Mouse (Mus musculus): Measurements from ENCODE around the gene Mrpl53. TPM values are rescaled to one million over a fixed set of nuclear protein-coding genes. Genes with fewer than 3 reads are reported as not detected.

The Mrpl53 gene
- polyA plus RNA-seq, 2 experiments: 56.6 to 87.4 TPM

- H3K9ac ChIP-seq (replicated peaks): no peak overlapping the region
- ATAC-seq (ENCODE audit: insufficient read depth): no peak
- H3K4me2 ChIP-seq (ENCODE audit: low read depth): no peak overlapping the region
- TF ChIP-seq CTCF (IDR thresholded peaks at IDR 0.05; ENCODE audit: low read depth): no peak
- no peak for TF ChIP-seq EP300 (IDR thresholded peaks at IDR 0.05; ENCODE audit: low read depth)
- no peak overlapping the region for H3K4me3 ChIP-seq (ENCODE audit: insufficient read depth in 1 of 2, low read depth in 2 of 2, low read length in 2 of 2)
- no peaks in the 10 kb centered on the region; the same call in 1 of the 2 replicates for H3K9me3 ChIP-seq (ENCODE audit: control insufficient read depth, low read length)
- no peak for DNase-seq (ENCODE audit: low read depth in 3 of 3, low spot score in 3 of 3)
- no peak overlapping the region for H3K27ac ChIP-seq
- H3K27me3 ChIP-seq (ENCODE audit: control insufficient read depth, insufficient read depth, low read length): peaks cover 24% of the 10 kb centered on the region
- H3K4me1 ChIP-seq (replicated peaks; ENCODE audit: control insufficient read depth in 2 of 2, insufficient read depth in 2 of 2, low read length in 1 of 2): no peaks in the 10 kb centered on the region; a peak in 1 of 4 replicates
- H3K36me3 ChIP-seq (replicated peaks; ENCODE audit: control insufficient read depth, insufficient read depth, low read depth): no peaks in the 10 kb centered on the region
- WGBS (ENCODE audit: insufficient replicate concordance): 13% methylated on average over 6 of the region's 6 CpGs
These were observed 16.3 kb upstream of the Mrpl53 start for GRCm38 (mm10) chr6:83092416-83093127.

GRCm38 (mm10) chr6:83095968-83096367 is 12.9 kb upstream of the Mrpl53 start:
- H3K27me3 ChIP-seq (ENCODE audit: control insufficient read depth, insufficient read depth, low read length): peaks cover 3% of the 10 kb centered on the region; the same call in 1 of the 2 replicates
- no peak overlapping the region for H3K4me2 ChIP-seq (ENCODE audit: low read depth)
- no peak overlapping the region for H3K9ac ChIP-seq (replicated peaks)
- no peaks in the 10 kb centered on the region for H3K36me3 ChIP-seq (replicated peaks; ENCODE audit: control insufficient read depth, insufficient read depth, low read depth)
- H3K4me1 ChIP-seq (replicated peaks; ENCODE audit: control insufficient read depth in 2 of 2, insufficient read depth in 2 of 2, low read length in 1 of 2): no peaks in the 10 kb centered on the region; a peak in 2 of 4 replicates
- 38% methylated on average over 6 of the region's 6 CpGs for WGBS (ENCODE audit: insufficient replicate concordance)
- TF ChIP-seq CTCF (IDR thresholded peaks at IDR 0.05; ENCODE audit: low read depth): no peak
- TF ChIP-seq EP300 (IDR thresholded peaks at IDR 0.05; ENCODE audit: low read depth): no peak
- no peaks in the 10 kb centered on the region; the same call in 1 of the 2 replicates for H3K9me3 ChIP-seq (ENCODE audit: control insufficient read depth, low read length)
- no peak overlapping the region for H3K4me3 ChIP-seq (ENCODE audit: insufficient read depth in 1 of 2, low read depth in 2 of 2, low read length in 2 of 2)
- H3K27ac ChIP-seq: no peak overlapping the region
- no peak for DNase-seq (ENCODE audit: low read depth in 3 of 3, low spot score in 3 of 3)
- no peak for ATAC-seq (ENCODE audit: insufficient read depth)

GRCm38 (mm10) chr6:83098411-83098810 is 10.4 kb upstream of the Mrpl53 start:
- H3K27me3 ChIP-seq (ENCODE audit: control insufficient read depth, insufficient read depth, low read length): no peaks in the 10 kb centered on the region
- 65% methylated on average over 2 of the region's 2 CpGs for WGBS (ENCODE audit: insufficient replicate concordance)
- DNase-seq (ENCODE audit: low read depth in 3 of 3, low spot score in 3 of 3) (no peak), ATAC-seq (ENCODE audit: insufficient read depth) (no peak)
- peaks cover 8% of the 10 kb centered on the region in 2 experiments for H3K4me1 ChIP-seq (replicated peaks; ENCODE audit: control insufficient read depth in 2 of 2, insufficient read depth in 2 of 2, low read length in 1 of 2)
- no peak for TF ChIP-seq EP300 (IDR thresholded peaks at IDR 0.05; ENCODE audit: low read depth)
- TF ChIP-seq CTCF (IDR thresholded peaks at IDR 0.05; ENCODE audit: low read depth): no peak
- H3K4me3 ChIP-seq (ENCODE audit: insufficient read depth in 1 of 2, low read depth in 2 of 2, low read length in 2 of 2): no peak overlapping the region
- no peaks in the 10 kb centered on the region; the same call in 1 of the 2 replicates for H3K9me3 ChIP-seq (ENCODE audit: control insufficient read depth, low read length)
- H3K36me3 ChIP-seq (replicated peaks; ENCODE audit: control insufficient read depth, insufficient read depth, low read depth): no peaks in the 10 kb centered on the region
- H3K4me2 ChIP-seq (ENCODE audit: low read depth): no peak overlapping the region
- no peak overlapping the region for H3K9ac ChIP-seq (replicated peaks)
- no peak overlapping the region for H3K27ac ChIP-seq

- no peaks in the 10 kb centered on the region for H3K27me3 ChIP-seq (ENCODE audit: control insufficient read depth, insufficient read depth, low read length)
- H3K4me2 ChIP-seq (ENCODE audit: low read depth): peak within 1 kb of the TSS; percentile 93
- peak within 1 kb of the TSS; percentile 63 to 81 for H3K4me3 ChIP-seq (ENCODE audit: insufficient read depth in 1 of 2, low read depth in 2 of 2, low read length in 2 of 2)
- H3K9me3 ChIP-seq (ENCODE audit: control insufficient read depth, low read length): no peaks in the 10 kb centered on the region
- H3K36me3 ChIP-seq (replicated peaks; ENCODE audit: control insufficient read depth, insufficient read depth, low read depth): no peaks in the 10 kb centered on the region
- ATAC-seq (ENCODE audit: insufficient read depth): peak; percentile 83
- WGBS (ENCODE audit: insufficient replicate concordance): under 1% methylated on average over 25 of the region's 25 CpGs
- H3K27ac ChIP-seq: peak within 1 kb of the TSS; percentile 60
- peak within 1 kb of the TSS; percentile 86 for H3K9ac ChIP-seq (replicated peaks)
- peaks cover 8% of the 10 kb centered on the region in 2 experiments for H3K4me1 ChIP-seq (replicated peaks; ENCODE audit: control insufficient read depth in 2 of 2, insufficient read depth in 2 of 2, low read length in 1 of 2)
- DNase-seq (ENCODE audit: low read depth in 3 of 3, low spot score in 3 of 3): peak; percentile 84 to 91 (median 86)
- TF ChIP-seq EP300 (IDR thresholded peaks at IDR 0.05; ENCODE audit: low read depth): no peak
- peak; percentile 87 for TF ChIP-seq CTCF (IDR thresholded peaks at IDR 0.05; ENCODE audit: low read depth)
These were observed 7.5 kb upstream of the Mrpl53 start, which contains the start of the genes Ccdc142 and Gm42688 for GRCm38 (mm10) chr6:83101316-83101687. Gene Ccdc142 (plus strand): TSS chr6:83101601. Gene Gm42688 (plus strand): TSS chr6:83101617.

Measured in liver, embryonic 14.5 days (tissue).